In genomic region chr7:46715600-46715999, GRCm38 (mm10) we compare ENCODE assay signal across 25 mouse cellular contexts. TPM values are rescaled to one million over a fixed set of nuclear protein-coding genes. Genes with fewer than 3 reads are reported as not detected.
"Had no signal": no experiment of that assay in that cellular context is flagged by ENCODE, and none has a peak within 500 bp of the region (broad histone marks: within the 10 kb centered on the region; RNA-seq: fewer than 3 reads in every experiment).

Gene Saa3, minus strand, starts transcription at chr7:46715700.

- H3K4me3 ChIP-seq: intestine, embryonic 15.5 days; kidney, embryonic 15.5 days; limb, embryonic 12.5 days; limb, embryonic 15.5 days; liver, embryonic 12.5 days; liver, embryonic 15.5 days; midbrain, embryonic 12.5 days; midbrain, embryonic 15.5 days; neural tube, embryonic 12.5 days; neural tube, embryonic 15.5 days; stomach, embryonic 15.5 days had no signal

- H3K4me2 ChIP-seq: intestine, embryonic 15.5 days; kidney, embryonic 15.5 days; limb, embryonic 12.5 days; limb, embryonic 15.5 days; liver, embryonic 12.5 days; liver, embryonic 15.5 days; lung, embryonic 14.5 days; midbrain, embryonic 12.5 days; midbrain, embryonic 15.5 days; neural tube, embryonic 12.5 days; neural tube, embryonic 15.5 days; stomach, embryonic 15.5 days had no signal

- H3K36me3 ChIP-seq: intestine, embryonic 15.5 days; kidney, embryonic 15.5 days; limb, embryonic 12.5 days; limb, embryonic 15.5 days; liver, embryonic 12.5 days; liver, embryonic 15.5 days; midbrain, embryonic 12.5 days; midbrain, embryonic 15.5 days; neural tube, embryonic 12.5 days; neural tube, embryonic 15.5 days; stomach, embryonic 15.5 days had no signal

- ATAC-seq: intestine, embryonic 15.5 days; liver, embryonic 12.5 days; midbrain, embryonic 15.5 days had no signal

- H3K9ac ChIP-seq: intestine, embryonic 15.5 days; kidney, embryonic 15.5 days; limb, embryonic 12.5 days; limb, embryonic 15.5 days; liver, embryonic 12.5 days; liver, embryonic 15.5 days; lung, embryonic 14.5 days; midbrain, embryonic 12.5 days; midbrain, embryonic 15.5 days; neural tube, embryonic 12.5 days; neural tube, embryonic 15.5 days; stomach, embryonic 15.5 days had no signal

- H3K4me1 ChIP-seq: intestine, embryonic 15.5 days; kidney, embryonic 15.5 days; limb, embryonic 12.5 days; limb, embryonic 15.5 days; midbrain, embryonic 12.5 days; midbrain, embryonic 15.5 days; neural tube, embryonic 12.5 days; neural tube, embryonic 15.5 days; stomach, embryonic 15.5 days had no signal

- H3K9me3 ChIP-seq: intestine, embryonic 15.5 days; kidney, embryonic 15.5 days; limb, embryonic 12.5 days; limb, embryonic 15.5 days; liver, embryonic 12.5 days; liver, embryonic 15.5 days; midbrain, embryonic 12.5 days; midbrain, embryonic 15.5 days; neural tube, embryonic 12.5 days; neural tube, embryonic 15.5 days; stomach, embryonic 15.5 days had no signal

- DNase-seq: kidney, adult 11 months; kidney, adult 8-10 months; kidney, postnatal 10 days; kidney, postnatal 36 days; left cerebral cortex, postnatal 4 days; lung, embryonic 14.5 days; right cerebral cortex, adult 18-20 months; right cerebral cortex, postnatal 14 days; right cerebral cortex, postnatal 4 days; spleen, adult 18-20 months; thymus, postnatal 25 days had no signal

- H3K27ac ChIP-seq: intestine, embryonic 15.5 days; kidney, embryonic 15.5 days; limb, embryonic 12.5 days; limb, embryonic 15.5 days; liver, embryonic 12.5 days; liver, embryonic 15.5 days; midbrain, embryonic 12.5 days; midbrain, embryonic 15.5 days; neural tube, embryonic 12.5 days; neural tube, embryonic 15.5 days; stomach, embryonic 15.5 days had no signal

- H3K27me3 ChIP-seq: intestine, embryonic 15.5 days; liver, embryonic 15.5 days; midbrain, embryonic 15.5 days; neural tube, embryonic 12.5 days; neural tube, embryonic 15.5 days; stomach, embryonic 15.5 days had no signal

RNA-seq across cellular contexts. Expression of gene Saa3, which starts in this region (rescaled TPM):
- total RNA-seq: layer of hippocampus, adult 18-20 months; layer of hippocampus, postnatal 14 days; left cerebral cortex, postnatal 14 days; left cerebral cortex, postnatal 4 days had no signal
- polyA plus RNA-seq: neural tube, embryonic 12.5 days had no signal
